ENCODE assay signal across 11 mouse cellular contexts in the genomic region with DNA sequence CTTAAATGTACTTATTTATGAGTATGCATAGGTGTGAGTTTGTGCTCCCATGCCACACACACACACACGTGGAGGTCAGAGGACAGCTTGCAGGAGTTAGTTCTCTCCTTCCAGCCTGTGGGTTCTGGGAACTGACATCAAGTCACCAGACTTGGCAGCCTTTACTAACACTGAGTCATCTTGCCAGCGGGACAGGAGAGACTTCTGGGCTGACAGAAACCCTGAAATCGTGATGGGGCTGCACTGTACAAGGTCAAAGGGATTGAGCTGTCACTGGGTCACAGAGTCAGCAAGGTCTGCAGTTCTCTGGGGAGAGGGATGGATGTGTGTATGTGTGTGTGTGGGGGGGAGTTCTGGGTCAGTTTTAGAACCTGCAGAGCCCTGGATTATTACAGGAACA. TPM values are rescaled to one million over a fixed set of nuclear protein-coding genes. Genes with fewer than 3 reads are reported as not detected.
DNase-seq lines count a peak whose midpoint lies in the region; ATAC-seq lines count a peak whose summit lies in the region.
"Had no signal": no experiment of that assay in that cellular context is flagged by ENCODE, and none has a peak within 500 bp of the region (broad histone marks: within the 10 kb centered on the region; RNA-seq: fewer than 3 reads in every experiment).

No protein-coding gene starts in this region.

- peaks cover 66% of the 10 kb centered on the region for H3K36me3 ChIP-seq in hindbrain, embryonic 10.5 days
- 0 out of 2 replicates have a peak, but pooled peaks cover 2% of the 10 kb centered on the region for H3K36me3 ChIP-seq in hindbrain, embryonic 11.5 days (ENCODE audit: control insufficient read depth, insufficient read depth, low read length)
- peaks cover 16% of the 10 kb centered on the region for H3K36me3 ChIP-seq in forebrain, embryonic 13.5 days (ENCODE audit: poor library complexity, severe bottlenecking)
- H3K36me3 ChIP-seq: embryonic facial prominence, embryonic 12.5 days; liver, embryonic 13.5 days had no signal

- peaks cover 10% of the 10 kb centered on the region for H3K9me3 ChIP-seq in hindbrain, embryonic 10.5 days
- H3K9me3 ChIP-seq in hindbrain, embryonic 11.5 days (ENCODE audit: control insufficient read depth, low read length) = no peaks in the 10 kb centered on the region; the same call in 1 of the 2 replicates
- peaks cover 2% of the 10 kb centered on the region; the same call in 1 of the 2 replicates for H3K9me3 ChIP-seq in forebrain, embryonic 13.5 days (replicated peaks)
- H3K9me3 ChIP-seq: liver, embryonic 13.5 days had no signal

- 0 out of 2 replicates have a peak overlapping the region, but pooled peaks have one; percentile 35 for H3K27ac ChIP-seq in hindbrain, embryonic 10.5 days
- no peak overlapping the region for H3K27ac ChIP-seq in hindbrain, embryonic 11.5 days (ENCODE audit: low read depth, low read length)
- H3K27ac ChIP-seq in forebrain, embryonic 13.5 days = no peak overlapping the region
- H3K27ac ChIP-seq: embryonic facial prominence, embryonic 12.5 days; liver, embryonic 13.5 days; midbrain, embryonic 12.5 days had no signal

- H3K4me3 ChIP-seq in hindbrain, embryonic 10.5 days = no peak overlapping the region
- no peak overlapping the region for H3K4me3 ChIP-seq in hindbrain, embryonic 11.5 days (ENCODE audit: low read depth, low read length)
- no peak overlapping the region for H3K4me3 ChIP-seq in forebrain, embryonic 13.5 days
- H3K4me3 ChIP-seq: embryonic facial prominence, embryonic 12.5 days; liver, embryonic 13.5 days; midbrain, embryonic 12.5 days had no signal

- H3K4me2 ChIP-seq in hindbrain, embryonic 11.5 days (replicated peaks; ENCODE audit: low read depth, low read length) = no peak overlapping the region
- H3K4me2 ChIP-seq in forebrain, embryonic 13.5 days = no peak overlapping the region
- H3K4me2 ChIP-seq: embryonic facial prominence, embryonic 12.5 days; liver, embryonic 13.5 days; midbrain, embryonic 12.5 days had no signal

- no peak overlapping the region for H3K9ac ChIP-seq in hindbrain, embryonic 11.5 days (ENCODE audit: low read depth, low read length)
- H3K9ac ChIP-seq in forebrain, embryonic 13.5 days = no peak overlapping the region
- H3K9ac ChIP-seq: embryonic facial prominence, embryonic 12.5 days; liver, embryonic 13.5 days; midbrain, embryonic 12.5 days had no signal

- peaks cover 18% of the 10 kb centered on the region for H3K4me1 ChIP-seq in hindbrain, embryonic 10.5 days (replicated peaks)
- H3K4me1 ChIP-seq in hindbrain, embryonic 11.5 days (replicated peaks; ENCODE audit: control insufficient read depth, insufficient read depth, low read length) = no peaks in the 10 kb centered on the region
- 0 out of 2 replicates have a peak, but pooled peaks cover 6% of the 10 kb centered on the region for H3K4me1 ChIP-seq in forebrain, embryonic 13.5 days
- H3K4me1 ChIP-seq: embryonic facial prominence, embryonic 12.5 days; liver, embryonic 13.5 days had no signal

- DNase-seq in hindbrain, embryonic 10.5 days (ENCODE audit: low spot score) = no peak
- no peak for DNase-seq in hindbrain, embryonic 11.5 days (ENCODE audit: low spot score)
- DNase-seq in 416B (ENCODE audit: low read depth) = peak; percentile 19
- DNase-seq in adrenal gland, postnatal 36 days = peak; percentile 85 to 86
- DNase-seq in heart, adult 9 months (ENCODE audit: low spot score in 2 of 2) = peak; percentile 34 to 43
- no peak for DNase-seq in retina, postnatal 1 day
- no peak for DNase-seq in urinary bladder, adult 2 months (ENCODE audit: low spot score)
- DNase-seq: liver, embryonic 13.5 days had no signal

- 75% methylated on average over 3 of the region's 3 CpGs for WGBS in hindbrain, embryonic 10.5 days
- 84% methylated on average over 3 of the region's 3 CpGs for WGBS in hindbrain, embryonic 11.5 days
- 86% methylated on average over 3 of the region's 3 CpGs for WGBS in forebrain, embryonic 13.5 days

- ATAC-seq in hindbrain, embryonic 11.5 days (ENCODE audit: low FRiP score) = no peak
- no peak for ATAC-seq in forebrain, embryonic 13.5 days

- no peaks in the 10 kb centered on the region for H3K27me3 ChIP-seq in hindbrain, embryonic 10.5 days (ENCODE audit: insufficient read depth, poor library complexity, severe bottlenecking)
- H3K27me3 ChIP-seq in hindbrain, embryonic 11.5 days (ENCODE audit: control insufficient read depth, insufficient read depth, low read length) = no peaks in the 10 kb centered on the region
- no peaks in the 10 kb centered on the region for H3K27me3 ChIP-seq in forebrain, embryonic 13.5 days
- H3K27me3 ChIP-seq: embryonic facial prominence, embryonic 12.5 days; liver, embryonic 13.5 days; midbrain, embryonic 12.5 days had no signal

RNA-seq across cellular contexts. Expression of a gene that starts 36.6 kb away (rescaled TPM):
- polyA plus RNA-seq in hindbrain, embryonic 10.5 days (2016; fragmentation: Nextera tagmentation; extraction: Ambion mirVana) = 48.6 and 55.1 TPM in 2 replicates
- 61.0 and 71.4 TPM in 2 replicates for polyA plus RNA-seq in hindbrain, embryonic 11.5 days (2014; fragmentation: Nextera tagmentation; extraction: Ambion mirVana)
- 10 to 100 TPM; 49.7 to 59.4 TPM for total RNA-seq in adrenal gland, postnatal 36 days (2021)
- polyA plus RNA-seq in forebrain, embryonic 13.5 days (2015; fragmentation: Nextera tagmentation; extraction: Ambion mirVana) = 22.2 and 26.5 TPM in 2 replicates
- polyA plus RNA-seq in urinary bladder, adult 2 months (2012; rRNA removed) = 19.8 and 38.3 TPM in 2 replicates

Comparison
In these comparisons a context has a peak if more than half of its experiments do, and no peak if none do; other contexts are left out.
1. DNase-seq: peak in 416B (single experiment), adrenal gland, postnatal 36 days (2 of 2) and heart, adult 9 months (2 of 2); none in hindbrain, embryonic 10.5 days (single experiment), hindbrain, embryonic 11.5 days (single experiment), retina, postnatal 1 day (single experiment) and urinary bladder, adult 2 months (single experiment).